Mouse (Mus musculus): ENCODE results near the gene Ccdc88c. TPM values are rescaled to one million over a fixed set of nuclear protein-coding genes. Genes with fewer than 3 reads are reported as not detected.

The Ccdc88c gene
- polyA plus RNA-seq, 1 experiment from 2014 or later: 4.8 TPM

- peak; percentile 66 for ATAC-seq (replicated peaks; ENCODE audit: insufficient number of reproducible peaks, low FRiP score, low TSS enrichment, low read depth)
- Histone ChIP-seq H3K27me3 (ENCODE audit: control insufficient read depth, insufficient read depth, low read length) (no peaks in the 10 kb centered on the region), H3K9me3 (replicated peaks; ENCODE audit: control insufficient read depth, low read length) (no peaks in the 10 kb centered on the region), H3K27ac (replicated peaks; ENCODE audit: low read depth, low read length) (no peak overlapping the region), H3K36me3 (replicated peaks; ENCODE audit: control insufficient read depth, insufficient read depth, low read depth, low read length) (no peaks in the 10 kb centered on the region), H3K9ac (replicated peaks; ENCODE audit: low read length) (no peak overlapping the region), H3K4me2 (ENCODE audit: low read depth, low read length) (no peak overlapping the region), H3K4me3 (ENCODE audit: low read depth, low read length) (no peak overlapping the region), H3K4me1 (ENCODE audit: control insufficient read depth, insufficient read depth, low read length) (0 out of 2 replicates have a peak, but pooled peaks cover 3% of the 10 kb centered on the region)
- 41% methylated on average over 9 of the region's 9 CpGs for WGBS
- peak; percentile 86 for DNase-seq (ENCODE audit: low spot score)
Measured at GRCm38 (mm10) chr12:100952193-100952931, 76.5 kb downstream of the Ccdc88c start.

GRCm38 (mm10) chr12:100949146-100949545, 79.7 kb downstream of the Ccdc88c start:
- ATAC-seq (replicated peaks; ENCODE audit: insufficient number of reproducible peaks, low FRiP score, low TSS enrichment, low read depth): no peak
- Histone ChIP-seq H3K9ac (replicated peaks; ENCODE audit: low read length) (no peak overlapping the region), H3K4me2 (ENCODE audit: low read depth, low read length) (no peak overlapping the region), H3K9me3 (replicated peaks; ENCODE audit: control insufficient read depth, low read length) (no peaks in the 10 kb centered on the region), H3K36me3 (replicated peaks; ENCODE audit: control insufficient read depth, insufficient read depth, low read depth, low read length) (no peaks in the 10 kb centered on the region; the same call in 1 of the 2 replicates), H3K4me3 (ENCODE audit: low read depth, low read length) (no peak overlapping the region), H3K27me3 (ENCODE audit: control insufficient read depth, insufficient read depth, low read length) (no peaks in the 10 kb centered on the region), H3K27ac (replicated peaks; ENCODE audit: low read depth, low read length) (no peak overlapping the region), H3K4me1 (ENCODE audit: control insufficient read depth, insufficient read depth, low read length) (no peaks in the 10 kb centered on the region)
- no peak for DNase-seq (ENCODE audit: low spot score)
- 79% methylated on average over 5 of the region's 5 CpGs for WGBS

DNA sequence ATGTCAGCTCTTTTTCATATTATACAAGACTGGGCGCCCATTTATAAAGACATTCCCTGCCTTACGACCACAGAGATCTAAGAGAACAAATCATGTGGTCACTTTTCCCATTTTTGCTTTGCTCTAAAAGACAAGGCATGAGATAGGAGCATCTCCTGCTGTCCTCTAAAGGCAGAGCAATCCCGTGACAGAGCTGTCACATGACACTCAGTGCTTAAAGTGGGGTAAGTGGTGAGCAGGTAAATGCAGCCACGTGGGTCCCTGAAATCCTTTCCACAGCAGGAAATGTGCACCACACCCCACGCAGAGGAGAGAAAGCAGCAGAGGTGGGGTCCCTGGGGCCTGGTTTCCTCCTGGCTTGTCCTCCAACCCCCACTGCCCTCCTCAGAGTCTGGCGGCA, 80.8 kb downstream of the Ccdc88c start:
- no peaks in the 10 kb centered on the region for H3K4me1 ChIP-seq (ENCODE audit: control insufficient read depth, insufficient read depth, low read length)
- no peak overlapping the region for H3K4me3 ChIP-seq (ENCODE audit: low read depth, low read length)
- H3K9ac ChIP-seq (replicated peaks; ENCODE audit: low read length): no peak overlapping the region
- H3K27me3 ChIP-seq (ENCODE audit: control insufficient read depth, insufficient read depth, low read length): no peaks in the 10 kb centered on the region
- ATAC-seq (replicated peaks; ENCODE audit: insufficient number of reproducible peaks, low FRiP score, low TSS enrichment, low read depth) (no peak), DNase-seq (ENCODE audit: low spot score) (no peak)
- H3K9me3 ChIP-seq (replicated peaks; ENCODE audit: control insufficient read depth, low read length): no peaks in the 10 kb centered on the region
- no peak overlapping the region for H3K4me2 ChIP-seq (ENCODE audit: low read depth, low read length)
- no peaks in the 10 kb centered on the region; the same call in 1 of the 2 replicates for H3K36me3 ChIP-seq (replicated peaks; ENCODE audit: control insufficient read depth, insufficient read depth, low read depth, low read length)
- H3K27ac ChIP-seq (replicated peaks; ENCODE audit: low read depth, low read length): no peak overlapping the region
- WGBS: 88% methylated on average over 6 of the region's 6 CpGs

GRCm38 (mm10) chr12:100945948-100946347, 82.9 kb downstream of the Ccdc88c start:
- H3K4me2 ChIP-seq (ENCODE audit: low read depth, low read length): no peak overlapping the region
- no peaks in the 10 kb centered on the region; the same call in 1 of the 2 replicates for H3K36me3 ChIP-seq (replicated peaks; ENCODE audit: control insufficient read depth, insufficient read depth, low read depth, low read length)
- 93% methylated on average over 12 of the region's 12 CpGs for WGBS

GRCm38 (mm10) chr12:100945501-100945900, 83.4 kb downstream of the Ccdc88c start:
- 90% methylated on average over 12 of the region's 12 CpGs for WGBS
- Histone ChIP-seq H3K27me3 (ENCODE audit: control insufficient read depth, insufficient read depth, low read length) (no peaks in the 10 kb centered on the region), H3K9ac (replicated peaks; ENCODE audit: low read length) (no peak overlapping the region), H3K27ac (replicated peaks; ENCODE audit: low read depth, low read length) (no peak overlapping the region), H3K4me1 (ENCODE audit: control insufficient read depth, insufficient read depth, low read length) (no peaks in the 10 kb centered on the region), H3K4me2 (ENCODE audit: low read depth, low read length) (no peak overlapping the region), H3K4me3 (ENCODE audit: low read depth, low read length) (no peak overlapping the region), H3K36me3 (replicated peaks; ENCODE audit: control insufficient read depth, insufficient read depth, low read depth, low read length) (no peaks in the 10 kb centered on the region; the same call in 1 of the 2 replicates), H3K9me3 (replicated peaks; ENCODE audit: control insufficient read depth, low read length) (no peaks in the 10 kb centered on the region)
- DNase-seq (ENCODE audit: low spot score) (no peak), ATAC-seq (replicated peaks; ENCODE audit: insufficient number of reproducible peaks, low FRiP score, low TSS enrichment, low read depth) (no peak)

More at GRCm38 (mm10) chr12:100945948-100946347, 82.9 kb downstream of the Ccdc88c start:
- Histone ChIP-seq H3K27me3 (ENCODE audit: control insufficient read depth, insufficient read depth, low read length) (no peaks in the 10 kb centered on the region), H3K9ac (replicated peaks; ENCODE audit: low read length) (no peak overlapping the region), H3K9me3 (replicated peaks; ENCODE audit: control insufficient read depth, low read length) (no peaks in the 10 kb centered on the region), H3K4me1 (ENCODE audit: control insufficient read depth, insufficient read depth, low read length) (no peaks in the 10 kb centered on the region), H3K27ac (replicated peaks; ENCODE audit: low read depth, low read length) (no peak overlapping the region), H3K4me3 (ENCODE audit: low read depth, low read length) (no peak overlapping the region)
- DNase-seq (ENCODE audit: low spot score) (no peak), ATAC-seq (replicated peaks; ENCODE audit: insufficient number of reproducible peaks, low FRiP score, low TSS enrichment, low read depth) (no peak)

DNA sequence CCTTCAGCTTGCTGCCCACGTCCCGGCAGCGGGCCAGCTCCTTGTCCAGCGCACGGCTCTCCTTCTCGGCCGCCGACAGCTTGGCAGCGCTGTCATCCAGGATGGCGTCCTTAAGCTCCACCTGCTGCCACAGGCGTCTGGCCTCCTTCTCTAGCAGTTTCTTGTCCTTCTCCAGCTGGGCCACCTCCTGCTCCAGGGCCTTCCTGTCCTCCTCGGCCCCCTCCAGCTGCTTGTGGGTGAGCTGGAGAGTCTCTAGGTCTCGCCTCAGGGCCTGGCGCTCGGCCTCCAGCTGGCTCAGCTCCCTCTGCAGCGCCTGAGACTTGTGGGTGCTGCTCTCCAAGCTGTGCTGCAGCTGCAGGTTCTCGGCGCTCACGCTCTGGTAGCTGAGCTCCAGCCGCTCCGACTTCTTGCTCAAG, 83.9 kb downstream of the Ccdc88c start:
- Histone ChIP-seq H3K4me2 (ENCODE audit: low read depth, low read length) (no peak overlapping the region), H3K27me3 (ENCODE audit: control insufficient read depth, insufficient read depth, low read length) (no peaks in the 10 kb centered on the region), H3K9me3 (replicated peaks; ENCODE audit: control insufficient read depth, low read length) (no peaks in the 10 kb centered on the region), H3K9ac (replicated peaks; ENCODE audit: low read length) (no peak overlapping the region), H3K4me1 (ENCODE audit: control insufficient read depth, insufficient read depth, low read length) (no peaks in the 10 kb centered on the region), H3K27ac (replicated peaks; ENCODE audit: low read depth, low read length) (no peak overlapping the region), H3K36me3 (replicated peaks; ENCODE audit: control insufficient read depth, insufficient read depth, low read depth, low read length) (no peaks in the 10 kb centered on the region; the same call in 1 of the 2 replicates), H3K4me3 (ENCODE audit: low read depth, low read length) (no peak overlapping the region)
- ATAC-seq (replicated peaks; ENCODE audit: insufficient number of reproducible peaks, low FRiP score, low TSS enrichment, low read depth) (no peak), DNase-seq (ENCODE audit: low spot score) (no peak)
- WGBS: 90% methylated on average over 21 of the region's 21 CpGs

GRCm38 (mm10) chr12:100943146-100943545, 85.7 kb downstream of the Ccdc88c start:
- no peak overlapping the region for H3K4me3 ChIP-seq (ENCODE audit: low read depth, low read length)
- H3K4me2 ChIP-seq (ENCODE audit: low read depth, low read length): no peak overlapping the region
- no peaks in the 10 kb centered on the region; the same call in 1 of the 2 replicates for H3K36me3 ChIP-seq (replicated peaks; ENCODE audit: control insufficient read depth, insufficient read depth, low read depth, low read length)
- H3K27ac ChIP-seq (replicated peaks; ENCODE audit: low read depth, low read length): no peak overlapping the region
- no peaks in the 10 kb centered on the region for H3K9me3 ChIP-seq (replicated peaks; ENCODE audit: control insufficient read depth, low read length)
- 89% methylated on average over 4 of the region's 4 CpGs for WGBS
- no peaks in the 10 kb centered on the region for H3K4me1 ChIP-seq (ENCODE audit: control insufficient read depth, insufficient read depth, low read length)
- no peak overlapping the region for H3K9ac ChIP-seq (replicated peaks; ENCODE audit: low read length)
- ATAC-seq (replicated peaks; ENCODE audit: insufficient number of reproducible peaks, low FRiP score, low TSS enrichment, low read depth): no peak
- DNase-seq (ENCODE audit: low spot score): no peak
- H3K27me3 ChIP-seq (ENCODE audit: control insufficient read depth, insufficient read depth, low read length): no peaks in the 10 kb centered on the region

DNA sequence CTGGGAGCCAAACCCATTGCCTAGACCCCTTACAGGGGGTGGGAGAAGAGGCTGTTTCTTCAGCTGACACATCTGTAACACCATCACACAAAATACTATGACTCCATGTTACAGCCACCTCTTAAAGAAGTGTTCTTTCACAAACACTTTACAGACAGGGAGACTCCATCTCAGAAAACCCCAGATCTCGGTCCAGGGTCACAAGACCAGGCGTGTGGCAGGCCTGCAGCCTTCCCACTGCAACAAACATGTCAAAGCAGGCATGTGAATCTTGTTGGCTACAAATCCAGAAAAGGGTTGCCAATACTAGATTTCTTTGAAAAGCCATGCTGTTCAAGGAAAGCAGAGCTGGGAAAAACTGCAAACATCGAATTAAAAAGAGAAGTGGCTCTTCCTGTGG, 87.5 kb downstream of the Ccdc88c start:
- ATAC-seq (replicated peaks; ENCODE audit: insufficient number of reproducible peaks, low FRiP score, low TSS enrichment, low read depth): no peak
- DNase-seq (ENCODE audit: low spot score): no peak
- H3K36me3 ChIP-seq (replicated peaks; ENCODE audit: control insufficient read depth, insufficient read depth, low read depth, low read length): no peaks in the 10 kb centered on the region; the same call in 1 of the 2 replicates
- WGBS: 91% methylated on average over 3 of the region's 3 CpGs
- H3K27ac ChIP-seq (replicated peaks; ENCODE audit: low read depth, low read length): no peak overlapping the region
- no peak overlapping the region for H3K9ac ChIP-seq (replicated peaks; ENCODE audit: low read length)
- no peaks in the 10 kb centered on the region for H3K27me3 ChIP-seq (ENCODE audit: control insufficient read depth, insufficient read depth, low read length)
- no peaks in the 10 kb centered on the region for H3K4me1 ChIP-seq (ENCODE audit: control insufficient read depth, insufficient read depth, low read length)
- no peak overlapping the region for H3K4me2 ChIP-seq (ENCODE audit: low read depth, low read length)
- no peaks in the 10 kb centered on the region for H3K9me3 ChIP-seq (replicated peaks; ENCODE audit: control insufficient read depth, low read length)
- H3K4me3 ChIP-seq (ENCODE audit: low read depth, low read length): no peak overlapping the region
